In the genomic region with DNA sequence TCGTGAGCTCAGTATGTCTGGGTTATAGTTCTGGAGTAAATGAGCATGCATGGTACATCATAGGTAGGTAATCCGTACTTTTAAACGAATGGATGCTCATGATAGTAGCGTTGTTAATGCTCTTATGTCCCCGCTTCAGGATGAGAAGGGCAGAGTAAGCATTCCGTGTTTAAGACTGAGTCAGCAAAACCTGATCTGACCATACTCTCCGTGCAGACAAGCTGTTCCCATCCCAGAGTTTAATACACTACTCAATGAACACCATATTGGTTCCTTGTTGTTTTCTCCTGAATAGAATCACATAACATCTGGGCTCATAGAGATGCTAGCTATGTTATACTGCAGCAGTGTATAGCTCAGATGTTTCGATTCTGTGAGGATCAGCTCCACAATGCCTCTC, we compare ENCODE assay signal across 28 mouse cellular contexts.
"Had no signal": no experiment of that assay in that cellular context is flagged by ENCODE, and none has a peak within 500 bp of the region (broad histone marks: within the 10 kb centered on the region; RNA-seq: fewer than 3 reads in every experiment).

No protein-coding gene starts in this region.

- H3K27ac ChIP-seq: heart, embryonic 13.5 days; heart, embryonic 15.5 days; hindbrain, embryonic 10.5 days; hindbrain, embryonic 12.5 days; hindbrain, embryonic 13.5 days; hindbrain, embryonic 14.5 days; hindbrain, embryonic 15.5 days; hindbrain, postnatal 0 days; intestine, embryonic 15.5 days; kidney, embryonic 15.5 days; kidney, postnatal 0 days; layer of hippocampus, adult 2 months; left cerebral cortex, adult 2 months had no signal

- H3K27me3 ChIP-seq: heart, embryonic 12.5 days; heart, embryonic 13.5 days; heart, embryonic 15.5 days; hindbrain, embryonic 12.5 days; hindbrain, embryonic 13.5 days; hindbrain, embryonic 15.5 days; intestine, embryonic 15.5 days; kidney, embryonic 15.5 days had no signal

- H3K36me3 ChIP-seq: heart, embryonic 12.5 days; heart, embryonic 13.5 days; heart, embryonic 15.5 days; hindbrain, embryonic 10.5 days; hindbrain, embryonic 12.5 days; hindbrain, embryonic 13.5 days; hindbrain, embryonic 15.5 days; intestine, embryonic 15.5 days; kidney, embryonic 15.5 days had no signal

- H3K4me1 ChIP-seq: heart, embryonic 12.5 days; heart, embryonic 13.5 days; heart, embryonic 15.5 days; hindbrain, embryonic 10.5 days; hindbrain, embryonic 12.5 days; hindbrain, embryonic 13.5 days; hindbrain, embryonic 15.5 days; intestine, embryonic 15.5 days; kidney, embryonic 15.5 days had no signal

- H3K9me3 ChIP-seq: heart, embryonic 12.5 days; heart, embryonic 13.5 days; heart, embryonic 15.5 days; hindbrain, embryonic 10.5 days; hindbrain, embryonic 12.5 days; hindbrain, embryonic 13.5 days; hindbrain, embryonic 15.5 days; intestine, embryonic 15.5 days; kidney, embryonic 15.5 days had no signal

- H3K4me3 ChIP-seq: heart, embryonic 12.5 days; heart, embryonic 13.5 days; heart, embryonic 15.5 days; hindbrain, embryonic 10.5 days; hindbrain, embryonic 12.5 days; hindbrain, embryonic 13.5 days; hindbrain, embryonic 15.5 days; intestine, embryonic 15.5 days; kidney, embryonic 15.5 days; layer of hippocampus, adult 2 months; left cerebral cortex, adult 2 months had no signal

- H3K9ac ChIP-seq: heart, embryonic 12.5 days; heart, embryonic 13.5 days; heart, embryonic 15.5 days; hindbrain, embryonic 12.5 days; hindbrain, embryonic 13.5 days; hindbrain, embryonic 14.5 days; hindbrain, embryonic 15.5 days; intestine, embryonic 15.5 days; kidney, embryonic 15.5 days had no signal

- DNase-seq: heart, postnatal 10 days; heart, postnatal 14 days; heart, postnatal 36 days; heart, postnatal 4 days; kidney, adult 11 months; kidney, adult 18-20 months; kidney, adult 2 months; kidney, adult 8-10 months; kidney, adult 9 months; kidney, postnatal 10 days; kidney, postnatal 14 days; kidney, postnatal 25 days; kidney, postnatal 36 days; kidney, postnatal 4 days had no signal
